Mouse (Mus musculus) testis, adult 2 months (tissue): ENCODE measurements at regions not wholly inside any gene's neighbourhood (a gene's known extent, or its start where the extent isn't known, plus 50 kb on each side); places are given as distances from the start of the nearest gene placed in this dataset.

ENCODE experiments used
- CTCF ChIP-seq: fragments of 200-500 bp; IDR thresholded peaks from 2 replicates; pipeline ENCODE4 v1.5.1; 2012; ENCODE audit warnings: low read depth, mild to moderate bottlenecking, inconsistent platforms, low read length, moderate library complexity; ENCODE audit not compliant: control insufficient read depth, insufficient read depth, insufficient replicate concordance
- POLR2A ChIP-seq: fragments of 200-500 bp; IDR thresholded peaks from 2 replicates; pipeline ENCODE4 v1.6.1; 2012; ENCODE audit warnings: low read depth, mild to moderate bottlenecking, inconsistent platforms, low read length, moderate library complexity; ENCODE audit not compliant: control insufficient read depth

GRCm38 (mm10) chr8:31315359-31315705 lies 2113.2 kb upstream of the 5930422O12Rik start:
- TF ChIP-seq POLR2A (no peak), CTCF (no peak)
